Mouse (Mus musculus) cortical plate, adult 2 months (tissue): Measurements from ENCODE around the gene Dvl2. TPM values are rescaled to one million over a fixed set of nuclear protein-coding genes. Genes with fewer than 3 reads are reported as not detected.
A peak's percentile ranks its signal among the peaks of the same experiment; 100 is the strongest.

Source experiments
- H3K27ac ChIP-seq: fragments of 200-500 bp; 2 replicates; pipeline ENCODE4 v1.5.1; 2012; ENCODE audit warnings: low read length, control low read depth, inconsistent platforms; ENCODE audit not compliant: insufficient read depth
- H3K4me1 ChIP-seq: fragments of 200-500 bp; 2 replicates; pipeline ENCODE4 v1.6.1; 2011; ENCODE audit warnings: low read length; ENCODE audit not compliant: control insufficient read depth, insufficient read depth
- H3K4me3 ChIP-seq: fragments of 200-500 bp; 2 replicates; pipeline ENCODE4 v1.5.1; 2011; ENCODE audit warnings: mild to moderate bottlenecking, low read length, control low read depth; ENCODE audit not compliant: insufficient read depth
- CTCF ChIP-seq: fragments of 200-500 bp; IDR thresholded peaks from 2 replicates; pipeline ENCODE4 v1.5.1; 2011; ENCODE audit warnings: mild to moderate bottlenecking, control low read depth, low read length; ENCODE audit not compliant: insufficient read depth; ENCODE audit errors: extremely low read depth
- POLR2A ChIP-seq: fragments of 200-500 bp; IDR thresholded peaks from 2 replicates; pipeline ENCODE4 v1.6.1; 2011; ENCODE audit warnings: mild to moderate bottlenecking, low read length, control low read depth; ENCODE audit not compliant: insufficient read depth; ENCODE audit errors: extremely low read depth
- polyA plus RNA-seq: library from polyadenylated mRNA; depleted of rRNA; stranded (reverse); fragments of >200 nt; gene quantifications from 2 replicates; pipeline ENCODE4 v1.2.3, GENCODE M21; 2012

Dvl2 gene
- polyA plus RNA-seq, 1 experiment: 26.9 TPM

DNA sequence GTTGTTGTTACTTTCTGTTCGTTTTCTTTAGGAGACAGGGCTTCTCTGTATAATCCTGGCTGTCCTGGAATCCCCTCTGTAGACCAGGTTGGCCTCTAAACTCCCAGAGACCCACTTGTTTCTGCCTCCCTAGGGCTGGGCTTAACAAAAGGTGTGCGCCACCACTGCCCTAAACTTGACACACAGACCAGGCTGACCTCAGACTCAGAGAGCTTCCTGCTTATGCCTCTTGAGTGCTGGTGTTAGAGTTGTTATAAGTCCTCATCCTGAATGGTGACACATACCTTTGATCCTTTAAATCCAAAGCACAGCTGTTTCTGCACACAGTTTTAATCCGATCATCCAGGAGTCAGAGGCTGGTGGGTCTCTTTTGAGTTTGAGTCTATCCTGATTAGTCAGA lies 7.5 kb upstream of the Dvl2 start:
- Histone ChIP-seq H3K4me1 (peaks cover 6% of the 10 kb centered on the region; the same call in 1 of the 2 replicates), H3K4me3 (peak overlapping the region; percentile 89; the same call in 1 of the 2 replicates), H3K27ac (no peak overlapping the region)
- TF ChIP-seq CTCF: no peak
- no peak for TF ChIP-seq POLR2A

DNA sequence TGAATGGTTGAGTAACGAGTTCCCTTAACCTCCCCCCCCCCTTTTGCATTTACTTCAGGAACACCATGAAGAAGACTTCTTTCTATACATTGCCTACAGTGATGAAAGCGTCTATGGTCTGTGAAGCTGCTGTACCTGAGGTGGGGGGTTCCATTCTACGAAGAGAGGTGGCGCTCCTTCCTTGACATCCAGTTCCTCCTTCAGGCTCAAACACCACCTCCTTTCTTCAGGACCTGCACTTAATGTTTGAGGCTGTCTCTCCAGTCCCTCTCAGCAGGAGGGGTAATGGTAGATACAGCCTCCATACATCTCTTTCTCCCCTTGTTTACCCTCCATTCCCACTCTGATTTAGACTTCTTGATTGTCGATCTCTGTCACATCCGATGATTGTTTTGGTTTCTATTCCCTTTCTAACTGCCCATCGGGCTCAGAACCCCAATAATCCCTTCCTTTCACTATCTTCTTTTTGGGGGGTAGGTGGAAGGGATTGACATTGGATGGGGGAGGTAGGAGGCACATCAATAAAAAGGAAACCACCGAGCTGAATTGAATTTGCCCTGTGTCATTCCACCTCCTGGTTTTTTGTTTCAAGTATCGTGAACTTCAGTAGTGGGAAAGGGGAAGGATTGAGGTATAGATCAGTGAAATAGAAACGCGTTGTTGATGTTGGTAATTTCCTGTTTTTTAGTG lies 5.8 kb upstream of the Dvl2 start:
- H3K4me3 ChIP-seq: no peak overlapping the region
- no peak overlapping the region for H3K27ac ChIP-seq
- no peak for TF ChIP-seq CTCF
- no peak for TF ChIP-seq POLR2A
- H3K4me1 ChIP-seq: peaks cover 6% of the 10 kb centered on the region; the same call in 1 of the 2 replicates

GRCm38 (mm10) chr11:69995391-69995960 lies 4.9 kb upstream of the Dvl2 start, which contains the start of gene Phf23:
Gene Phf23, plus strand, starts transcription at chr11:69995777.
- Histone ChIP-seq H3K4me1 (peaks cover 6% of the 10 kb centered on the region; the same call in 1 of the 2 replicates), H3K27ac (peak within 1 kb of the TSS; percentile 61), H3K4me3 (peak within 1 kb of the TSS; percentile 84)
- no peak for TF ChIP-seq CTCF
- TF ChIP-seq POLR2A: peak; percentile 44; the same call in 1 of the 2 replicates

DNA sequence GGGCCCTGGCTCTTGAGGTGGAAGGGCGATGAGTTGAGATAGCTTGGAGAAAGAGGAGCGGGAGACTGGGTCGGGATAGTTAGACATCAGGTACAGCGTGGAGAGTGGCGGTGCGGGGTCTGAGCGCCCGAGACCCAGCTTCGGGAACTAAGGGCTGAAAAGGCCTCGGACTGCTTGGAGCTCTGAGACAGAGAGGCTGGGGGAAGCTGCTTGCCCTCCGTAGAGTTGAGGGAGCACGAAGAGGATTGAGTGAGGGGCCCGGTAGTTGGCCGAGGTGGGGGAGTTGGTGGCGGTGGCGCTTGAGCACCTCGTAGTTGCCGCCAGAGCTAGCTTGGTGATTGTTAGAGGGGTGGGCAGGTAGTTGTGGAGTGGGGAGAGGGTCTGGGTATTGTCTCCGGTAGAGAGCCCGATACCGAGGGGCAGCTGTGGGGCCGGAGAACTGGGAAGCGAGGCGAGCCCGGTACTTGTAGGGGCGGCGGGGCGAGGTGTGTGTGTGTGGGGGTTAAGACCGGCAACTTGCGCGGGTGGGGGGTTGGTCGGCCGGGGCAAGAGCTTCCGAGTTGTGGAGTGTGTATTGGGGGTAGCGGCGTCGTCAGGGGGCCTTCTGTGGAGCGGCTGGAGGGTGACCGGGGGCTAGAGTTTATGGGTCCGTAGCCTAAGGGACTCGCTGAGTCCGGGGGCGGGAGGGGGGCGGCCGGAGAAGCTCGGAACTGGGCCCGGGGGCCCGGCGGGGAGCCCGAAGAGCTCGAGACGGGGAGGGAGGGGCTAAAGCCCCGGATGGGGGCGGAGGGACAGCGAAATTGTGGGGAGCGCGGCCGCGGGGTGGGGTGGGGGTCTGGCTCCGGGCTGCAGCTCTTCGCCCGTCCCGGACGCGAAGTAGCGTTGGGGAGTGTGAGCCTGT lies 4.0 kb upstream of the Dvl2 start:
- Histone ChIP-seq H3K4me1 (peaks cover 6% of the 10 kb centered on the region; the same call in 1 of the 2 replicates), H3K4me3 (peak overlapping the region; percentile 84), H3K27ac (peak overlapping the region; percentile 75)
- TF ChIP-seq CTCF (no peak), POLR2A (no peak)

DNA sequence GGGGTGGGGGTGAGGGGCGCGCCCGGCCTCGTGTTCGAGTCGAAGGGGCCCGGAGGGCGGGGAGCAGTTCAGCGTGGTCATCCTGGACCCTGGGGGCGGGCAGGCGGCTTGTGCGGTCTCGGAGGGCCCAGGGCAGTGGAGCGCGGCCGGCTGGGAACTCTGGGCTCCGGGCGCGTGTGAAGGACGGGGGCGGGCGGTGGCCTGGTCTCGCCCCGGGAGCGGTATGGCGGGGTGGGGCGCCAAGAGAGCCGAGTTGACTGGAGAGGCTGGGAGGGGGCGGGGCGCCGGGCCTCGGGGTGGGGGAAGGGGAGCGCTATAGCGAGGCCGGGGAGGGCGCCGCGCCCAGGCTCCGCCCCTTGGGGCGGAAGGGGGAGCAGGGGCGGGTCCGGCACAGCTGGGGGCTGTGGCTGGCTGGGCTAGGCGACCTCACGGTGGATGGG lies 3.3 kb upstream of the Dvl2 start:
- TF ChIP-seq POLR2A: no peak
- TF ChIP-seq CTCF: no peak

DNA sequence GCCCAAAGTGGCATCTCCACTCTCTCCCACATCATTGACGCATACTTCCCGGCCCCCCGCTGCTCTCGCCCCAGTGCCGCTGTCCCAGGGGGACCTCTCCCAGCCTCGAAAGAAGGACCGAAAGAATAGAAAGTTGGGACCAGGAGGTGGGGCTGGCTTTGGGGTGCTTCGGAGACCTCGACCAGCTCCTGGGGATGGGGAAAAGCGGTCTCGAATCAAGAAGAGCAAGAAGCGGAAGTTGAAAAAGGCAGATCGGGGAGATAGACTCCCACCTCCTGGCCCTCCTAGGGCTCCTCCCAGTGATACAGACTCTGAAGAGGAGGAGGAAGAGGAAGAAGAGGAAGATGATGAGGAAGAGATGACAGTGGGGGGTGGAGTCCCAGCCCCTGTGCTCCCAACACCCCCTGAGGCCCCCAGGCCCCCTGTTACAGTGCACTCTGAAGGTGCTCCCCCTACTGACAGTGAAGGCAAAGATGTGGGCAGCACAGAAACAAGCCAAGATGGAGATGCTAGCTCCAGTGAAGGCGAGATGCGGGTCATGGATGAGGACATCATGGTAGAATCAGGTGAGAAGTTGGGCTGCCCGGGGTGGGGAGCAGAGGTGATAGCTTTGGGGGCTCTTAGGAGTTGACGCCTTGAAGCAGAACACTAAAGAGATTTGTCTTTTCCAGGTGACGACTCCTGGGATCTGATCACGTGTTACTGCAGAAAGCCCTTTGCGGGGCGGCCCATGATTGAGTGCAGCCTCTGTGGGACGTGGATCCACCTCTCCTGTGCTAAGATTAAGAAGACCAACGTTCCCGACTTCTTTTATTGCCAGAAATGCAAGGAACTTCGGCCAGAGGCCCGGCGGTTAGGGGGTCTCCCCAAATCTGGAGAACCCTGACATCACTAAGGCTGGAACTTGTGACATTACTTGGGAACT lies 1.6 kb upstream of the Dvl2 start:
- Histone ChIP-seq H3K27ac (no peak overlapping the region), H3K4me1 (peaks cover 4% of the 10 kb centered on the region; the same call in 1 of the 2 replicates), H3K4me3 (no peak overlapping the region)
- TF ChIP-seq CTCF (peak; percentile 20; the same call in 1 of the 2 replicates), POLR2A (no peak)

More for the DNA sequence above, 3.3 kb upstream of the Dvl2 start:
- H3K4me3 ChIP-seq: peak overlapping the region; percentile 84
- H3K4me1 ChIP-seq: peaks cover 6% of the 10 kb centered on the region; the same call in 1 of the 2 replicates
- H3K27ac ChIP-seq: peak overlapping the region; percentile 75; the same call in 1 of the 2 replicates

- H3K4me3 ChIP-seq: no peak overlapping the region
- peaks cover 8% of the 10 kb centered on the region; the same call in 1 of the 2 replicates for H3K4me1 ChIP-seq
- TF ChIP-seq CTCF (no peak), POLR2A (no peak)
- no peak overlapping the region for H3K27ac ChIP-seq
Measured at GRCm38 (mm10) chr11:69999666-70000065, 729 bp upstream of the Dvl2 start.

- H3K4me1 ChIP-seq: peaks cover 8% of the 10 kb centered on the region; the same call in 1 of the 2 replicates
- TF ChIP-seq POLR2A (no peak), CTCF (no peak)
Measured at GRCm38 (mm10) chr11:70001159-70001558, 764 bp downstream of the Dvl2 start.

More at GRCm38 (mm10) chr11:70001159-70001558, 764 bp downstream of the Dvl2 start:
- peak overlapping the region; percentile 83 for H3K4me3 ChIP-seq
- H3K27ac ChIP-seq: peak overlapping the region; percentile 89
